Mouse (Mus musculus): Measurements from ENCODE around the gene Rab44. TPM values are rescaled to one million over a fixed set of nuclear protein-coding genes. Genes with fewer than 3 reads are reported as not detected.
A peak's percentile ranks its signal among the peaks of the same experiment; 100 is the strongest.
"Not testable (repeated sequence)": the region's sequence is repeated elsewhere in the genome, so short reads cannot be mapped to it uniquely, and the experiment has no call there.

Rab44 gene
- polyA plus RNA-seq, 1 experiment from 2014 or later = not detected

DNA sequence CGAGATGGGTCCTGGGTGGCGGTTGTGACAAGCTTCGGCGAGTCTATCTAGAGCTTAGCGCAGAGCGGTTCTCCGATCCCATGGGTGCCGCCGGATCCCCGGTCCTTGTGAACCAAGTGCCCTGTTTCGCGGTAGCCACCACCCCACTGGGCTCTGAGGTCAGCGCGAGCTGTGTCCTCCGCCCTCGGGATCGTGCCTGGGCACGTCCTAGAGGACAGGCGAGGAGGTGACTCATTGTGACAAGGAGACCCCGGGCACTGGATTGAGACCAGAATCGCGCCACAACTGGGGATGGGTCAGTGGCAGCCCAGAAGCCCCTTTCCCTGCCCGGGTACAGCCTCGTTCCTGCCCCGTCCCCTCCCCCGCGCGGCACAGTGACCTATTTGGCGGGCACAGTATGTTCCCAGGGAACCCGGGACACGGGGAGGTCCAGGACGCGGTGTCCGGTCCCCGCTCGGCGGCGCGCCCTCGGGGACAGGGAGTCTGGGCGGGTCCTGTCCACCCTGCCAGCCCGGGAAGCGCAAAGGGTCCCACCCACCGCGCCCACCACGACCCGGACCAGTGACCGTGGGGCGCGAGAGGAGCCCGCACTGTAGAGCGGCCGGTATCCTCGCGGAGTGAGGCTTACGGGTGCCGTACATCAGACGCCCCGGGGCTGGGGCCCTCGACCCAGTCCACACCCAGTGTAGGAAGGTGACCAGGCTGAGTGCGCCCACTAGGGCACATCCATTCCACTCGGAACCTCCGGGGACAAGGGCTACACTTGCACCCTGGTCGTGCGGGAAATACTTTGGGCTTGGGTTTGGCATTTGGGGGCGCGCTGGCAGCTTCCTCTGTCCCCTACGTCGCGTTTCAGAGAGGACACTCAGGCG is 19.4 kb upstream of the Rab44 start:
- H3K4me3 ChIP-seq (ENCODE audit: low read depth, low read length) = peak overlapping the region; percentile 45
- ATAC-seq = peak; percentile 22
- H3K9me3 ChIP-seq (replicated peaks; ENCODE audit: control insufficient read depth, low read length) = no peaks in the 10 kb centered on the region
- peaks cover 14% of the 10 kb centered on the region for H3K4me1 ChIP-seq (ENCODE audit: control insufficient read depth, insufficient read depth, low read length)
- H3K27ac ChIP-seq (ENCODE audit: low read depth, low read length) = no peak overlapping the region
- peak overlapping the region; percentile 63 for H3K9ac ChIP-seq (ENCODE audit: low read length)
- no peaks in the 10 kb centered on the region for H3K36me3 ChIP-seq (ENCODE audit: control insufficient read depth, insufficient read depth, low read length)
- peaks cover 18% of the 10 kb centered on the region for H3K27me3 ChIP-seq (replicated peaks; ENCODE audit: control insufficient read depth, insufficient read depth, low read length)
- peak overlapping the region; percentile 83 for H3K4me2 ChIP-seq (ENCODE audit: low read length)
- WGBS = under 1% methylated on average over 65 of the region's 71 CpGs
- DNase-seq (ENCODE audit: low spot score) = no peak

- H3K9me3 ChIP-seq (replicated peaks; ENCODE audit: control insufficient read depth, low read length) = no peaks in the 10 kb centered on the region
- peaks cover 18% of the 10 kb centered on the region for H3K27me3 ChIP-seq (replicated peaks; ENCODE audit: control insufficient read depth, insufficient read depth, low read length)
- peak overlapping the region; percentile 45 for H3K4me3 ChIP-seq (ENCODE audit: low read depth, low read length)
- ATAC-seq = peak; percentile 85
- no peaks in the 10 kb centered on the region for H3K36me3 ChIP-seq (ENCODE audit: control insufficient read depth, insufficient read depth, low read length)
- H3K9ac ChIP-seq (ENCODE audit: low read length) = peak overlapping the region; percentile 63
- peak; percentile 92 for DNase-seq (ENCODE audit: low spot score)
- peaks cover 14% of the 10 kb centered on the region for H3K4me1 ChIP-seq (ENCODE audit: control insufficient read depth, insufficient read depth, low read length)
- 0% methylated on average over 44 of the region's 44 CpGs for WGBS
- peak overlapping the region; percentile 83 for H3K4me2 ChIP-seq (ENCODE audit: low read length)
- H3K27ac ChIP-seq (ENCODE audit: low read depth, low read length) = 0 out of 2 replicates have a peak overlapping the region, but pooled peaks have one; percentile 3
These were observed 18.7 kb upstream of the Rab44 start for GRCm38 (mm10) chr17:29095201-29095733.

- H3K36me3 ChIP-seq (ENCODE audit: control insufficient read depth, insufficient read depth, low read length) = no peaks in the 10 kb centered on the region
- WGBS = 89% methylated on average over 6 of the region's 6 CpGs
- DNase-seq (ENCODE audit: low spot score) = no peak
These were observed 17.7 kb upstream of the Rab44 start for GRCm38 (mm10) chr17:29096245-29096644.

DNA sequence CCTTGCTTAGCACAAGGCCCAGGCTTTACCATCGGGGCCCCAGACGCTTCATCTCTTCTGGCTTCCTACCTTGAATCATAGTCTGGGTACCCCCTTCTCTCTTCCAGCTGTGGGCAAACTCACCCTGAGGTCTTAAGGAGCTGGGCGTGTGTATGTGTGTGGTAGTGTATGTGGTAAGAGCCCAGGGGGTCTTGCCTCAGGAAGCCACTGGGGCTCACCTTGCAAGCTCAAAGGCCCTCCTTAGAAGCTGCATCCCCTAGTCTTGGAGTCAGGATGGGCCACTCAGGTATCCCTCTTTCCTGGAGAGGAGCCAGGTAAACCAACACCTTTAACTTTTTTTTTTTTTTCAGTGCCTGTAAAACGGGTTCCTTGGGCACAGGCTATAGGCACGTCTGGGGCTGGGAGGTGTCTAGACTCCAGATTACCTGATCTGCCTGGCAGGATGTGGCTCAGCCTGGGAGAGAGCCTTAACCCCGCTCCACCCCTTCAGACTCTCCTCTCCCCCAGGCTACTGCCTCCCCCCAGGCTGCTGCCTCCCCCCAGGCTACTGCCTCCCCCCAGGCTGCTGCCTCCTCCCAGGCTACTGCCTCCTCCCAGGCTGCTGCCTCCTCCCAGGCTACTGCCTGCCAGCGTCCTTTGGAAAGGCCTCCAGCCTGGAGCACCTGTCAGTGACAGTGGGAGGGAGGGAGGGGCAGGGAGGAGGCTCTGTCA is 16.9 kb upstream of the Rab44 start:
- WGBS = 48% methylated on average over 7 of the region's 7 CpGs
- ATAC-seq (no peak), DNase-seq (ENCODE audit: low spot score) (no peak)
- H3K4me2 ChIP-seq (ENCODE audit: low read length) = no peak overlapping the region
- H3K36me3 ChIP-seq (ENCODE audit: control insufficient read depth, insufficient read depth, low read length) = no peaks in the 10 kb centered on the region
- peaks cover 18% of the 10 kb centered on the region for H3K27me3 ChIP-seq (replicated peaks; ENCODE audit: control insufficient read depth, insufficient read depth, low read length)
- peaks cover 14% of the 10 kb centered on the region for H3K4me1 ChIP-seq (ENCODE audit: control insufficient read depth, insufficient read depth, low read length)
- H3K27ac ChIP-seq (ENCODE audit: low read depth, low read length) = no peak overlapping the region
- no peaks in the 10 kb centered on the region for H3K9me3 ChIP-seq (replicated peaks; ENCODE audit: control insufficient read depth, low read length)
- H3K4me3 ChIP-seq (ENCODE audit: low read depth, low read length) = no peak overlapping the region
- no peak overlapping the region; the same call in 1 of the 2 replicates for H3K9ac ChIP-seq (ENCODE audit: low read length)

More at GRCm38 (mm10) chr17:29096245-29096644, 17.7 kb upstream of the Rab44 start:
- peaks cover 18% of the 10 kb centered on the region for H3K27me3 ChIP-seq (replicated peaks; ENCODE audit: control insufficient read depth, insufficient read depth, low read length)
- H3K4me3 ChIP-seq (ENCODE audit: low read depth, low read length) = no peak overlapping the region
- H3K4me1 ChIP-seq (ENCODE audit: control insufficient read depth, insufficient read depth, low read length) = peaks cover 14% of the 10 kb centered on the region
- H3K4me2 ChIP-seq (ENCODE audit: low read length) = no peak overlapping the region
- no peak overlapping the region for H3K9ac ChIP-seq (ENCODE audit: low read length)
- no peak overlapping the region for H3K27ac ChIP-seq (ENCODE audit: low read depth, low read length)
- no peak for ATAC-seq
- no peaks in the 10 kb centered on the region for H3K9me3 ChIP-seq (replicated peaks; ENCODE audit: control insufficient read depth, low read length)

DNA sequence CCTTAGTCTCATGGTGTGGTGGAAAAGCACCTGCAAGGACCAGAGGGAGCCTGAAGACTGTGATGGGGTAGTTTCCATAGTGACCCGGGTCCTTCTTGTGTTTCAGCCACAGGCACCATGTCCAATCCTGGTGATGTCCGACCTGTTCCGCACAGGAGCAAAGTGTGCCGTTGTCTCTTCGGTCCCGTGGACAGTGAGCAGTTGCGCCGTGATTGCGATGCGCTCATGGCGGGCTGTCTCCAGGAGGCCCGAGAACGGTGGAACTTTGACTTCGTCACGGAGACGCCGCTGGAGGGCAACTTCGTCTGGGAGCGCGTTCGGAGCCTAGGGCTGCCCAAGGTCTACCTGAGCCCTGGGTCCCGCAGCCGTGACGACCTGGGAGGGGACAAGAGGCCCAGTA is 15.7 kb upstream of the Rab44 start:
- H3K27ac ChIP-seq (ENCODE audit: low read depth, low read length) = no peak overlapping the region
- no peaks in the 10 kb centered on the region for H3K36me3 ChIP-seq (ENCODE audit: control insufficient read depth, insufficient read depth, low read length)
- peaks cover 14% of the 10 kb centered on the region for H3K4me1 ChIP-seq (ENCODE audit: control insufficient read depth, insufficient read depth, low read length)
- DNase-seq (ENCODE audit: low spot score) (no peak), ATAC-seq (no peak)
- WGBS = 91% methylated on average over 24 of the region's 24 CpGs
- H3K4me2 ChIP-seq (ENCODE audit: low read length) = no peak overlapping the region
- no peak overlapping the region for H3K9ac ChIP-seq (ENCODE audit: low read length)
- no peak overlapping the region for H3K4me3 ChIP-seq (ENCODE audit: low read depth, low read length)
- peaks cover 15% of the 10 kb centered on the region for H3K27me3 ChIP-seq (replicated peaks; ENCODE audit: control insufficient read depth, insufficient read depth, low read length)
- no peaks in the 10 kb centered on the region for H3K9me3 ChIP-seq (replicated peaks; ENCODE audit: control insufficient read depth, low read length)

DNA sequence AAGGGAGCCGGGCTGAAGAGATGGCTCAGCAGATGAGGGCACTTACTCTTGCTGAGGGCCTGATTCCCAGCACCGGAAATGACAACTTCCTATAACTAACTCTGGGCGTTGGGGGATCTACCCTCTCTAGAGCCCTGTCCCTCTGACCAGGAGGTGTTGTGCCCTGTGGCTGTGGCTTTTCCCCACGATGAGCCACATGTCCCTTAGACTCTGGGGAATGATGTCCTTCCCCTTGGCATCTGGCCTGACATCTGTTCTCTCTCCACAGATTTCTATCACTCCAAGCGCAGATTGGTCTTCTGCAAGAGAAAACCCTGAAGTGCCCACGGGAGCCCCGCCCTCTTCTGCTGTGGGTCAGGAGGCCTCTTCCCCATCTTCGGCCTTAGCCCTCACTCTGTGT is 14.9 kb upstream of the Rab44 start:
- Histone ChIP-seq H3K27me3 (replicated peaks; ENCODE audit: control insufficient read depth, insufficient read depth, low read length) (peaks cover 7% of the 10 kb centered on the region), H3K9me3 (replicated peaks; ENCODE audit: control insufficient read depth, low read length) (no peaks in the 10 kb centered on the region), H3K4me1 (ENCODE audit: control insufficient read depth, insufficient read depth, low read length) (peaks cover 10% of the 10 kb centered on the region), H3K9ac (ENCODE audit: low read length) (no peak overlapping the region), H3K4me3 (ENCODE audit: low read depth, low read length) (no peak overlapping the region), H3K4me2 (ENCODE audit: low read length) (no peak overlapping the region), H3K36me3 (ENCODE audit: control insufficient read depth, insufficient read depth, low read length) (no peaks in the 10 kb centered on the region), H3K27ac (ENCODE audit: low read depth, low read length) (no peak overlapping the region)
- WGBS = 88% methylated on average over 8 of the region's 8 CpGs
- DNase-seq (ENCODE audit: low spot score) (no peak), ATAC-seq (no peak)

- ATAC-seq (no peak), DNase-seq (ENCODE audit: low spot score) (no peak)
- WGBS = 94% methylated on average over 7 of the region's 7 CpGs
- H3K36me3 ChIP-seq (ENCODE audit: control insufficient read depth, insufficient read depth, low read length) = no peaks in the 10 kb centered on the region
- no peaks in the 10 kb centered on the region for H3K4me1 ChIP-seq (ENCODE audit: control insufficient read depth, insufficient read depth, low read length)
- no peaks in the 10 kb centered on the region; the same call in 1 of the 2 replicates for H3K9me3 ChIP-seq (replicated peaks; ENCODE audit: control insufficient read depth, low read length)
- H3K9ac ChIP-seq (ENCODE audit: low read length) = no peak overlapping the region
- H3K27ac ChIP-seq (ENCODE audit: low read depth, low read length) = no peak overlapping the region
- H3K4me3 ChIP-seq (ENCODE audit: low read depth, low read length) = no peak overlapping the region
- H3K27me3 ChIP-seq (replicated peaks; ENCODE audit: control insufficient read depth, insufficient read depth, low read length) = no peaks in the 10 kb centered on the region
- no peak overlapping the region for H3K4me2 ChIP-seq (ENCODE audit: low read length)
These were observed 13.3 kb upstream of the Rab44 start for GRCm38 (mm10) chr17:29100627-29101026.

- not testable (repeated sequence) for H3K36me3 ChIP-seq (ENCODE audit: control insufficient read depth, insufficient read depth, low read length); H3K4me2 ChIP-seq (ENCODE audit: low read length); H3K4me1 ChIP-seq (ENCODE audit: control insufficient read depth, insufficient read depth, low read length); H3K27ac ChIP-seq (ENCODE audit: low read depth, low read length); DNase-seq (ENCODE audit: low spot score); ATAC-seq; H3K27me3 ChIP-seq (replicated peaks; ENCODE audit: control insufficient read depth, insufficient read depth, low read length); H3K9me3 ChIP-seq (replicated peaks; ENCODE audit: control insufficient read depth, low read length); H3K4me3 ChIP-seq (ENCODE audit: low read depth, low read length); H3K9ac ChIP-seq (ENCODE audit: low read length)
- 85% methylated on average over 6 of the region's 6 CpGs for WGBS
These were observed 3.6 kb upstream of the Rab44 start for GRCm38 (mm10) chr17:29110356-29110755.
